Mouse (Mus musculus) naive thymus-derived CD4-positive, alpha-beta T cell, adult 5 months (primary cell): ENCODE data around the gene Farsb. TPM values are rescaled to one million over a fixed set of nuclear protein-coding genes. Genes with fewer than 3 reads are reported as not detected.

ENCODE experiments used
- polyA plus RNA-seq: library from polyadenylated mRNA; unstranded; fragments of 100-300 nt; shearing (Covaris generic); gene quantifications from one replicate; pipeline ENCODE4 v1.2.1, GENCODE M21; 2017

Farsb gene
- 69.7 TPM for polyA plus RNA-seq

GRCm38 (mm10) chr1:78488752-78489492 is at the start of gene Farsb:
Gene Farsb (minus strand): TSS chr1:78488897.

GRCm38 (mm10) chr1:78511621-78512160 is 23.0 kb upstream of the Farsb start, which contains the start of gene BC035947:
Gene BC035947 (minus strand): TSS chr1:78512158.

GRCm38 (mm10) chr1:78510862-78511261 is 22.2 kb upstream of the Farsb start, which contains the start of gene Mogat1:
Gene Mogat1 (plus strand): TSS chr1:78510991.

Other genes with a start within 250 kb of the Farsb start
- 0.12 TPM for gene Sgpp2, start 178.6 kb downstream of the Farsb start, polyA plus RNA-seq
- 2.9 TPM for gene Mogat1, start 22.1 kb upstream of the Farsb start, polyA plus RNA-seq
- not detected for gene BC035947, start 23.3 kb upstream of the Farsb start, polyA plus RNA-seq
- 55.1 TPM for gene Acsl3, start 168.9 kb upstream of the Farsb start, polyA plus RNA-seq
- gene Utp14b, start 169.1 kb upstream of the Farsb start, polyA plus RNA-seq, result 13.0 TPM